In the genomic region with DNA sequence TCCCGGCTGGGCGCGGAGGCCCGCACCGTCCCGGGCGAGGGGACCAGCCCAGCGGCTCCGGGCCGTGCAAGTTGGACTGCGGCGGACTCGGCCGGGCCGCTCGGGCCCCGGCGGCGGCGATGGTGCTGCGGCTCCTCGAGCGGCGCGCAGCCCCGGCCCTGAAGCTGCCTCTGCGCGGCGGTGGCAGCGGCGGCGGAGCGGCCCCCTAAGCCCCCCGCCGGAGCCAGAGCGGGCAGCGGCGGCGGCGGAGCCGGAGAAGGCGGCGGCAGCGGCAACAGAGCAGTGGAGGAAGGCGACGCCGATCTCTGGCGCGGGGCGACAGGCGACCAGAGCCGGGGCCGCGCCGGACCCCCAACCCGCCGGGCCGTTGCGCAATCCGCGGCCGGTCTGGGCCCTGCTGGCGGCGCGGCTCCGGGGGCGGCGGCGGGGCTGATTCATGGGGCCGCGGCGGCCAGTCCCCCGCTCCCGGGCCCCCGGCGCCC, we compare ENCODE assay signal across 8 mouse cellular contexts.
DNase-seq lines count a peak whose midpoint lies in the region; ATAC-seq lines count a peak whose summit lies in the region.

No protein-coding gene starts in this region.

- H3K27ac ChIP-seq in hindbrain, embryonic 16.5 days (ENCODE audit: low read depth, low read length), result peak overlapping the region; percentile 90
- peak overlapping the region; percentile 88 for H3K27ac ChIP-seq in midbrain, embryonic 13.5 days

- H3K4me3 ChIP-seq in hindbrain, embryonic 16.5 days (ENCODE audit: low read length), result peak overlapping the region; percentile 65
- H3K4me3 ChIP-seq in midbrain, embryonic 13.5 days (replicated peaks), result peak overlapping the region; percentile 77

- no peaks in the 10 kb centered on the region for H3K9me3 ChIP-seq in hindbrain, embryonic 16.5 days (ENCODE audit: control insufficient read depth, low read length)
- no peaks in the 10 kb centered on the region for H3K9me3 ChIP-seq in midbrain, embryonic 13.5 days

- no peak for DNase-seq in frontal cortex, adult 2 months (ENCODE audit: extremely low spot score in 1 of 2, low spot score in 1 of 2)
- DNase-seq in thymus, postnatal 4 days, result peak; percentile 21
- DNase-seq in thymus, postnatal 10 days (ENCODE audit: low spot score in 2 of 2), result no peak
- no peak for DNase-seq in ovary, postnatal 36 days (ENCODE audit: low spot score)

- H3K4me1 ChIP-seq in hindbrain, embryonic 16.5 days (ENCODE audit: control insufficient read depth, insufficient read depth, low read depth, low read length), result peaks cover 38% of the 10 kb centered on the region
- peaks cover 44% of the 10 kb centered on the region for H3K4me1 ChIP-seq in midbrain, embryonic 13.5 days (replicated peaks)

- 0 out of 2 replicates have a peak, but pooled peaks have one; percentile 2 for ATAC-seq in frontal cortex, adult (ENCODE audit: low TSS enrichment)
- no peak for ATAC-seq in hindbrain, embryonic 16.5 days
- peak; percentile 60 for ATAC-seq in midbrain, embryonic 13.5 days
- no peak for ATAC-seq in inflammation-experienced regulatory T-cells, adult 6 months

- H3K36me3 ChIP-seq in hindbrain, embryonic 16.5 days (ENCODE audit: control insufficient read depth, insufficient read depth, low read length), result no peaks in the 10 kb centered on the region
- no peaks in the 10 kb centered on the region for H3K36me3 ChIP-seq in midbrain, embryonic 13.5 days

- peak overlapping the region; percentile 73 for H3K4me2 ChIP-seq in hindbrain, embryonic 16.5 days (ENCODE audit: low read length)
- H3K4me2 ChIP-seq in midbrain, embryonic 13.5 days (replicated peaks), result peak overlapping the region; percentile 93

- H3K27me3 ChIP-seq in hindbrain, embryonic 16.5 days (replicated peaks; ENCODE audit: control insufficient read depth, insufficient read depth, low read length), result no peaks in the 10 kb centered on the region
- H3K27me3 ChIP-seq in midbrain, embryonic 13.5 days, result peaks cover 6% of the 10 kb centered on the region; the same call in 1 of the 2 replicates

- peak overlapping the region; percentile 90 for H3K9ac ChIP-seq in hindbrain, embryonic 16.5 days (ENCODE audit: low read depth, low read length)
- H3K9ac ChIP-seq in midbrain, embryonic 13.5 days (replicated peaks), result peak overlapping the region; percentile 94

- WGBS in hindbrain, embryonic 16.5 days, result under 1% methylated on average over 53 of the region's 76 CpGs
- WGBS in midbrain, embryonic 13.5 days, result under 1% methylated on average over 61 of the region's 76 CpGs

Comparison
In these comparisons a context has a peak if more than half of its experiments do, and no peak if none do; other contexts are left out.
1. ATAC-seq: peak in frontal cortex, adult (single experiment) and midbrain, embryonic 13.5 days (single experiment); none in hindbrain, embryonic 16.5 days (single experiment) and inflammation-experienced regulatory T-cells, adult 6 months (single experiment).